Comparison of ENCODE assay signal across 29 mouse cellular contexts in the genomic region with DNA sequence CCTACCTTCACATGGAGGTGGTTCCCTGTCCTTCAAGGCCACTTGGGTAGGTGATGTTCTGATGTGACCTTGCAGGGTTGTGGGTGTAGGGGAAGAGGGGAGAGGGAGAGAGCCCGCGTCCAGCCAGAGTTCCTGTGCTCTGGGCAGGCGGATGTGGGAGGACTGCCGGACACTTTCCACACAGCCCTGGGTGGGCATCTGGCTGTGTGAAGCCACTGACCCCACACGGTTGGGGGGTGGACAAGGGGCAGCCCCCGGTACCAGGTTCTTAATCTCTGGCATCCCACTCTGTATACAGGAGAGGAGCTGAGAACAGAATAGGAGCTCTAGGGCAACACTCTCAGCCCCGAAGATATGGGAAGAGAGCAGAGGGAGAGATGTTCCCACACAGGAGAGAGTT. TPM values are rescaled to one million over a fixed set of nuclear protein-coding genes. Genes with fewer than 3 reads are reported as not detected.
"Had no signal": no experiment of that assay in that cellular context is flagged by ENCODE, and none has a peak within 500 bp of the region (broad histone marks: within the 10 kb centered on the region; RNA-seq: fewer than 3 reads in every experiment).

No protein-coding gene starts in this region.

- DNase-seq: cerebellum, adult 8-10 months; cerebellum, adult 9-10 months; cerebellum, adult 9-11 months; cerebellum, postnatal 10 days; cerebellum, postnatal 14 days; cerebellum, postnatal 25 days; cerebellum, postnatal 36 days; embryo, embryonic 11 days; forebrain, postnatal 0 days; gastrocnemius, adult 2 months; gastrocnemius, postnatal 10 days; gastrocnemius, postnatal 14 days; gastrocnemius, postnatal 25 days; gastrocnemius, postnatal 36 days; heart, adult 18-20 months; heart, adult 2 months had no signal

- H3K27ac ChIP-seq: embryonic facial prominence, embryonic 10.5 days; embryonic facial prominence, embryonic 12.5 days; embryonic facial prominence, embryonic 13.5 days; embryonic facial prominence, embryonic 15.5 days; forebrain, embryonic 10.5 days; forebrain, embryonic 12.5 days; forebrain, embryonic 13.5 days; forebrain, embryonic 15.5 days; gastrocnemius, adult 2 months; heart, adult 2 months had no signal

- ATAC-seq: forebrain, embryonic 13.5 days; forebrain, embryonic 14.5 days; forebrain, embryonic 15.5 days; forebrain, embryonic 16.5 days; forebrain, postnatal 0 days had no signal

- H3K4me3 ChIP-seq: embryonic facial prominence, embryonic 10.5 days; embryonic facial prominence, embryonic 12.5 days; embryonic facial prominence, embryonic 13.5 days; embryonic facial prominence, embryonic 15.5 days; erythroblast, embryonic 14.5 days; forebrain, embryonic 10.5 days; forebrain, embryonic 12.5 days; forebrain, embryonic 13.5 days; forebrain, embryonic 15.5 days; gastrocnemius, adult 2 months; heart, adult 2 months had no signal

- H3K4me2 ChIP-seq: embryonic facial prominence, embryonic 12.5 days; embryonic facial prominence, embryonic 13.5 days; embryonic facial prominence, embryonic 15.5 days; forebrain, embryonic 12.5 days; forebrain, embryonic 13.5 days; forebrain, embryonic 15.5 days had no signal

- H3K36me3 ChIP-seq: embryonic facial prominence, embryonic 10.5 days; embryonic facial prominence, embryonic 12.5 days; embryonic facial prominence, embryonic 13.5 days; embryonic facial prominence, embryonic 15.5 days; forebrain, embryonic 10.5 days; forebrain, embryonic 12.5 days; forebrain, embryonic 15.5 days had no signal

- H3K9ac ChIP-seq: embryonic facial prominence, embryonic 12.5 days; embryonic facial prominence, embryonic 13.5 days; embryonic facial prominence, embryonic 15.5 days; forebrain, embryonic 12.5 days; forebrain, embryonic 13.5 days; forebrain, embryonic 15.5 days; forebrain, postnatal 0 days had no signal

- H3K4me1 ChIP-seq: embryonic facial prominence, embryonic 10.5 days; embryonic facial prominence, embryonic 12.5 days; embryonic facial prominence, embryonic 13.5 days; embryonic facial prominence, embryonic 15.5 days; forebrain, embryonic 12.5 days; forebrain, embryonic 13.5 days; forebrain, embryonic 15.5 days had no signal

- H3K27me3 ChIP-seq: embryonic facial prominence, embryonic 12.5 days; embryonic facial prominence, embryonic 13.5 days; embryonic facial prominence, embryonic 15.5 days; forebrain, embryonic 12.5 days; forebrain, embryonic 13.5 days; forebrain, embryonic 15.5 days had no signal

- H3K9me3 ChIP-seq: embryonic facial prominence, embryonic 10.5 days; embryonic facial prominence, embryonic 12.5 days; embryonic facial prominence, embryonic 13.5 days; embryonic facial prominence, embryonic 15.5 days; forebrain, embryonic 10.5 days; forebrain, embryonic 12.5 days; forebrain, embryonic 13.5 days; forebrain, embryonic 15.5 days had no signal

RNA-seq across cellular contexts. Expression of a gene that starts 12.0 kb away (rescaled TPM):
- polyA plus RNA-seq: embryonic facial prominence, embryonic 10.5 days; embryonic facial prominence, embryonic 11.5 days; embryonic facial prominence, embryonic 12.5 days; embryonic facial prominence, embryonic 13.5 days; erythroblast, embryonic 14.5 days; forebrain, embryonic 10.5 days; forebrain, embryonic 11.5 days; forebrain, embryonic 12.5 days; forebrain, embryonic 13.5 days; forebrain, embryonic 14.5 days; forebrain, embryonic 15.5 days; forebrain, embryonic 16.5 days; forebrain, postnatal 0 days had no signal
